ENCODE assay signal across 14 mouse cellular contexts in genomic region chr5:81610223-81610622, GRCm38 (mm10).
DNase-seq lines count a peak whose midpoint lies in the region; ATAC-seq and TF ChIP-seq lines count a peak whose summit lies in the region.
"Had no signal": no experiment of that assay in that cellular context is flagged by ENCODE, and none has a peak within 500 bp of the region (broad histone marks: within the 10 kb centered on the region; RNA-seq: fewer than 3 reads in every experiment).

No protein-coding gene starts in this region.

- no peaks in the 10 kb centered on the region for H3K27me3 ChIP-seq in forebrain, postnatal 0 days (ENCODE audit: insufficient read depth, low read length)
- no peaks in the 10 kb centered on the region for H3K27me3 ChIP-seq in forebrain, embryonic 12.5 days
- H3K27me3 ChIP-seq in neural tube, embryonic 13.5 days, result no peaks in the 10 kb centered on the region
- H3K27me3 ChIP-seq in myocyte (ENCODE audit: control insufficient read depth, insufficient read depth, insufficient read length), result no peaks in the 10 kb centered on the region
- H3K27me3 ChIP-seq: liver, embryonic 13.5 days; stomach, embryonic 15.5 days had no signal

- 46% methylated on average over 5 of the region's 5 CpGs for WGBS in forebrain, postnatal 0 days
- WGBS in forebrain, embryonic 12.5 days, result 87% methylated on average over 5 of the region's 5 CpGs
- 54% methylated on average over 5 of the region's 5 CpGs for WGBS in neural tube, embryonic 13.5 days

- H3ac ChIP-seq in myocyte (ENCODE audit: control insufficient read depth, insufficient read length), result no peak overlapping the region

- H3K36me3 ChIP-seq in forebrain, postnatal 0 days (ENCODE audit: insufficient read depth), result no peaks in the 10 kb centered on the region
- H3K36me3 ChIP-seq in forebrain, embryonic 12.5 days (replicated peaks), result no peaks in the 10 kb centered on the region
- no peaks in the 10 kb centered on the region for H3K36me3 ChIP-seq in neural tube, embryonic 13.5 days
- H3K36me3 ChIP-seq in myocyte (ENCODE audit: control insufficient read depth, insufficient read depth), result peaks cover under 1% of the 10 kb centered on the region
- H3K36me3 ChIP-seq: liver, embryonic 13.5 days; stomach, embryonic 15.5 days had no signal

- no peak for TF ChIP-seq CTCF in forebrain, postnatal 0 days (IDR thresholded peaks at IDR 0.05; ENCODE audit: low read depth)

- H3K79me2 ChIP-seq in myocyte (ENCODE audit: control insufficient read depth, insufficient read depth), result no peaks in the 10 kb centered on the region

- no peaks in the 10 kb centered on the region for H3K4me1 ChIP-seq in forebrain, postnatal 0 days (ENCODE audit: insufficient read depth)
- no peaks in the 10 kb centered on the region for H3K4me1 ChIP-seq in forebrain, embryonic 12.5 days
- no peaks in the 10 kb centered on the region for H3K4me1 ChIP-seq in neural tube, embryonic 13.5 days (replicated peaks)
- H3K4me1 ChIP-seq: liver, embryonic 13.5 days; stomach, embryonic 15.5 days had no signal

- TF ChIP-seq POLR2A in myocyte (IDR thresholded peaks at IDR 0.05; ENCODE audit: insufficient read length, low read depth), result no peak

- peak; percentile 53; the same call in 1 of the 2 replicates for ATAC-seq in forebrain, postnatal 0 days
- ATAC-seq in forebrain, embryonic 12.5 days (ENCODE audit: low FRiP score), result no peak
- ATAC-seq in neural tube, embryonic 13.5 days (ENCODE audit: low read depth), result 0 out of 2 replicates have a peak, but pooled peaks have one; percentile 36

- no peak overlapping the region for H3K9ac ChIP-seq in forebrain, postnatal 0 days
- no peak overlapping the region for H3K9ac ChIP-seq in forebrain, embryonic 12.5 days
- H3K9ac ChIP-seq in neural tube, embryonic 13.5 days, result no peak overlapping the region
- H3K9ac ChIP-seq: liver, embryonic 13.5 days; stomach, embryonic 15.5 days had no signal

- H3K4me2 ChIP-seq in forebrain, postnatal 0 days (ENCODE audit: low read depth), result no peak overlapping the region
- no peak overlapping the region for H3K4me2 ChIP-seq in forebrain, embryonic 12.5 days
- no peak overlapping the region for H3K4me2 ChIP-seq in neural tube, embryonic 13.5 days
- no peak overlapping the region for H3K4me2 ChIP-seq in myocyte (ENCODE audit: low read depth)
- H3K4me2 ChIP-seq: liver, embryonic 13.5 days; stomach, embryonic 15.5 days had no signal

- no peak overlapping the region for H3K4me3 ChIP-seq in forebrain, postnatal 0 days (ENCODE audit: low read depth, low read length)
- no peak overlapping the region for H3K4me3 ChIP-seq in forebrain, embryonic 12.5 days (replicated peaks)
- H3K4me3 ChIP-seq in neural tube, embryonic 13.5 days, result no peak overlapping the region
- H3K4me3 ChIP-seq in myocyte, result no peak overlapping the region
- H3K4me3 ChIP-seq: liver, embryonic 13.5 days; stomach, embryonic 15.5 days had no signal

- DNase-seq in forebrain, postnatal 0 days, result peak; percentile 22
- DNase-seq in neural tube, embryonic 10.5 days (ENCODE audit: extremely low spot score, low spot score), result no peak
- DNase-seq in cerebellum, adult 8-10 months, result peak; percentile 5
- DNase-seq in lung, postnatal 10 days, result no peak
- no peak for DNase-seq in ovary, adult 18-20 months (ENCODE audit: low spot score)
- DNase-seq: gastrocnemius, postnatal 25 days; heart, postnatal 10 days; liver, embryonic 13.5 days; right cerebral cortex, postnatal 14 days had no signal

- no peaks in the 10 kb centered on the region for H3K9me3 ChIP-seq in forebrain, postnatal 0 days (ENCODE audit: low read length)
- H3K9me3 ChIP-seq in forebrain, embryonic 12.5 days, result no peaks in the 10 kb centered on the region
- H3K9me3 ChIP-seq in neural tube, embryonic 13.5 days, result no peaks in the 10 kb centered on the region
- H3K9me3 ChIP-seq: liver, embryonic 13.5 days; stomach, embryonic 15.5 days had no signal

- H3K27ac ChIP-seq in forebrain, postnatal 0 days (ENCODE audit: low read depth, low read length), result no peak overlapping the region
- no peak overlapping the region for H3K27ac ChIP-seq in forebrain, embryonic 12.5 days
- H3K27ac ChIP-seq in neural tube, embryonic 13.5 days (replicated peaks), result no peak overlapping the region
- H3K27ac ChIP-seq: liver, embryonic 13.5 days; macrophage; stomach, embryonic 15.5 days had no signal

TF ChIP-seq in myocyte, 11 proteins besides CTCF, POLR2A, EP300 and RAD21:
- TF ChIP-seq CEBPB (IDR thresholded peaks at IDR 0.05; ENCODE audit: insufficient read depth, poor library complexity, severe bottlenecking) (no peak), SRF (IDR thresholded peaks at IDR 0.05; ENCODE audit: control insufficient read depth, insufficient read length, low read depth) (no peak), MYOG (IDR thresholded peaks at IDR 0.05; ENCODE audit: control insufficient read depth in 1 of 3, insufficient read depth in 1 of 3, insufficient read length in 2 of 3, low read depth in 2 of 3) (peak in 2 of 3 experiments; percentile 38 to 56), MYOD1 (IDR thresholded peaks at IDR 0.05; ENCODE audit: control insufficient read depth in 1 of 3, insufficient read length in 2 of 3, low read depth in 2 of 3) (peak in 2 of 3 experiments; percentile 2 to 42), TCF12 (IDR thresholded peaks at IDR 0.05; ENCODE audit: insufficient read depth, poor library complexity, severe bottlenecking) (peak; percentile 29)

Comparison
In these comparisons a context has a peak if more than half of its experiments do, and no peak if none do; other contexts are left out.
1. DNase-seq: peak in forebrain, postnatal 0 days (single experiment) and cerebellum, adult 8-10 months (single experiment); none in neural tube, embryonic 10.5 days (single experiment), lung, postnatal 10 days (single experiment) and ovary, adult 18-20 months (single experiment).